Mouse (Mus musculus) heart, postnatal 0 days (tissue): ENCODE measurements around the gene Rnf169. TPM values are rescaled to one million over a fixed set of nuclear protein-coding genes. Genes with fewer than 3 reads are reported as not detected.

Experiments used
- ATAC-seq: fragments of 200-750 bp; cut with Nextera tagmentation; 2 replicates; pipeline ENCODE4 v1.8.0; 2017; ENCODE audit warnings: low read depth, moderate number of reproducible peaks, moderate library complexity; ENCODE audit not compliant: insufficient read depth
- DNase-seq: peaks from one replicate; pipeline ENCODE4 v3.0.0-alpha.2; 2016; ENCODE audit warnings: low spot score
- H3K27ac ChIP-seq: fragments of 300-500 bp; sonication (generic); 2 replicates; pipeline ENCODE4 v1.5.1; 2014; ENCODE audit warnings: low read depth, mild to moderate bottlenecking
- H3K27me3 ChIP-seq: fragments of 300-500 bp; sonication (generic); 2 replicates; pipeline ENCODE4 v1.6.1; 2014; ENCODE audit warnings: low read length, mixed read lengths; ENCODE audit not compliant: control insufficient read depth, insufficient read depth
- H3K36me3 ChIP-seq: fragments of 300-500 bp; sonication (generic); replicated peaks from 2 replicates; pipeline ENCODE4 v1.6.1; 2014; ENCODE audit warnings: low read length, mixed read lengths; ENCODE audit not compliant: control insufficient read depth, insufficient read depth
- H3K4me1 ChIP-seq: fragments of 300-500 bp; sonication (generic); 2 replicates; pipeline ENCODE4 v1.6.1; 2014; ENCODE audit warnings: antibody characterized with exemption; ENCODE audit not compliant: control insufficient read depth, insufficient read depth
- H3K4me2 ChIP-seq: fragments of 300-500 bp; sonication (generic); 2 replicates; pipeline ENCODE4 v1.6.1; 2014; ENCODE audit warnings: low read depth, mild to moderate bottlenecking, low read length, moderate library complexity
- H3K4me3 ChIP-seq: fragments of 300-500 bp; sonication (generic); 2 replicates; pipeline ENCODE4 v1.5.1; 2014; ENCODE audit warnings: low read depth, low read length
- H3K9ac ChIP-seq: fragments of 300-500 bp; sonication (generic); replicated peaks from 2 replicates; pipeline ENCODE4 v1.6.1; 2014; ENCODE audit warnings: low read depth, low read length, mixed read lengths
- H3K9me3 ChIP-seq: fragments of 300-500 bp; sonication (generic); replicated peaks from 2 replicates; pipeline ENCODE4 v1.6.1; 2016; ENCODE audit warnings: low read length; ENCODE audit not compliant: control insufficient read depth
- CTCF ChIP-seq: IDR thresholded peaks from 2 replicates; pipeline ENCODE4 v1.5.1; 2016; ENCODE audit warnings: antibody characterized with exemption, control low read depth, low read depth
- EP300 ChIP-seq: IDR thresholded peaks from 2 replicates; pipeline ENCODE4 v1.6.1; 2016; ENCODE audit warnings: antibody characterized with exemption, low read depth
- WGBS: fragments of 180-500 bp; shearing (Covaris S2); extraction: QIAGEN DNeasy Blood & Tissue Kit; methylation state at CpG from one replicate; pipeline ENCODE4 v1.1.7; 2014; 5-methylcytosine and 5-hydroxymethylcytosine counted together
- polyA plus RNA-seq: library from polyadenylated mRNA; unstranded; fragments of >200 nt; fragmentation: Nextera tagmentation; extraction: Ambion mirVana; gene quantifications from 2 replicates; pipeline ENCODE4 v1.2.1, GENCODE M21; 2015
- total RNA-seq: library from RNA; depleted of rRNA; stranded (reverse); fragments of >200 nt; gene quantifications from 2 replicates; pipeline ENCODE4 v1.2.3, GENCODE M21; 2014; ENCODE audit warnings: low replicate concordance; rRNA removed

Gene Rnf169
- total RNA-seq, result 11.0 and 11.5 TPM in 2 replicates
- 2.1 and 2.3 TPM in 2 replicates for polyA plus RNA-seq

GRCm38 (mm10) chr7:99980132-99980591 is at the start of gene Rnf169:
Gene Rnf169 (minus strand): TSS chr7:99980448.
- under 1% methylated on average over 37 of the region's 55 CpGs for WGBS

GRCm38 (mm10) chr7:100029307-100029706 is 49.1 kb upstream of the Rnf169 start:
- Histone ChIP-seq H3K9ac (no peak overlapping the region), H3K27me3 (no peaks in the 10 kb centered on the region), H3K4me3 (no peak overlapping the region), H3K36me3 (no peaks in the 10 kb centered on the region), H3K27ac (no peak overlapping the region), H3K4me2 (no peak overlapping the region), H3K9me3 (no peaks in the 10 kb centered on the region), H3K4me1 (no peaks in the 10 kb centered on the region)
- 40% methylated on average over 3 of the region's 3 CpGs for WGBS
- ATAC-seq (no peak), DNase-seq (no peak)
- TF ChIP-seq EP300 (no peak), CTCF (peak; percentile 75)

More at GRCm38 (mm10) chr7:99980132-99980591, at the start of gene Rnf169:
- H3K27ac ChIP-seq, result peak within 1 kb of the TSS; percentile 98
- H3K27me3 ChIP-seq, result no peaks in the 10 kb centered on the region
- peak within 1 kb of the TSS; percentile 76 for H3K4me2 ChIP-seq
- ATAC-seq (peak; percentile 97), DNase-seq (peak; percentile 96)
- peak within 1 kb of the TSS; percentile 97 for H3K4me3 ChIP-seq
- H3K9ac ChIP-seq, result peak within 1 kb of the TSS; percentile 100
- no peaks in the 10 kb centered on the region for H3K9me3 ChIP-seq
- no peaks in the 10 kb centered on the region for H3K36me3 ChIP-seq
- H3K4me1 ChIP-seq, result peaks cover 8% of the 10 kb centered on the region
- no peak for TF ChIP-seq CTCF
- TF ChIP-seq EP300, result 0 out of 2 replicates have a peak, but pooled peaks have one; percentile 33

GRCm38 (mm10) chr7:100027353-100027752 is 47.1 kb upstream of the Rnf169 start:
- Histone ChIP-seq H3K27ac (no peak overlapping the region), H3K9ac (no peak overlapping the region), H3K4me1 (no peaks in the 10 kb centered on the region), H3K4me3 (no peak overlapping the region), H3K9me3 (no peaks in the 10 kb centered on the region), H3K27me3 (no peaks in the 10 kb centered on the region), H3K36me3 (no peaks in the 10 kb centered on the region), H3K4me2 (no peak overlapping the region)
- ATAC-seq (no peak), DNase-seq (no peak)
- WGBS, result 47% methylated on average over 5 of the region's 5 CpGs
- no peak for TF ChIP-seq EP300
- TF ChIP-seq CTCF, result no peak

GRCm38 (mm10) chr7:100017056-100017455 is 36.8 kb upstream of the Rnf169 start:
- Histone ChIP-seq H3K9ac (no peak overlapping the region), H3K27me3 (no peaks in the 10 kb centered on the region), H3K36me3 (no peaks in the 10 kb centered on the region), H3K4me3 (no peak overlapping the region), H3K27ac (no peak overlapping the region), H3K9me3 (no peaks in the 10 kb centered on the region), H3K4me1 (no peaks in the 10 kb centered on the region), H3K4me2 (no peak overlapping the region)
- no peak for DNase-seq
- WGBS, result 83% methylated on average over 8 of the region's 8 CpGs
- TF ChIP-seq EP300 (no peak), CTCF (no peak)
- ATAC-seq, result no peak

- peaks cover 10% of the 10 kb centered on the region for H3K27me3 ChIP-seq
- H3K9ac ChIP-seq, result no peak overlapping the region
- no peak overlapping the region for H3K4me2 ChIP-seq
- no peak overlapping the region for H3K4me3 ChIP-seq
- 56% methylated on average over 8 of the region's 8 CpGs for WGBS
- DNase-seq (no peak), ATAC-seq (no peak)
- no peaks in the 10 kb centered on the region for H3K4me1 ChIP-seq
- no peaks in the 10 kb centered on the region for H3K36me3 ChIP-seq
- H3K9me3 ChIP-seq, result no peaks in the 10 kb centered on the region
- TF ChIP-seq EP300 (no peak), CTCF (no peak)
- no peak overlapping the region for H3K27ac ChIP-seq
Measured at GRCm38 (mm10) chr7:100014123-100014600, 33.9 kb upstream of the Rnf169 start.

GRCm38 (mm10) chr7:100012515-100012914 is 32.3 kb upstream of the Rnf169 start:
- Histone ChIP-seq H3K4me1 (no peaks in the 10 kb centered on the region), H3K36me3 (no peaks in the 10 kb centered on the region), H3K9ac (no peak overlapping the region), H3K4me3 (no peak overlapping the region), H3K4me2 (no peak overlapping the region), H3K9me3 (no peaks in the 10 kb centered on the region), H3K27me3 (peaks cover 27% of the 10 kb centered on the region), H3K27ac (no peak overlapping the region)
- no peak for ATAC-seq
- WGBS, result 59% methylated on average over 6 of the region's 6 CpGs
- no peak for TF ChIP-seq EP300
- no peak for TF ChIP-seq CTCF
- DNase-seq, result no peak
